Mouse (Mus musculus): ENCODE data around the gene Tor1aip1. TPM values are rescaled to one million over a fixed set of nuclear protein-coding genes. Genes with fewer than 3 reads are reported as not detected.
"Not testable (repeated sequence)": the region's sequence is repeated elsewhere in the genome, so short reads cannot be mapped to it uniquely, and the experiment has no call there.

Gene Tor1aip1
- polyA plus RNA-seq, 1 experiment from 2014 or later: 32.8 TPM

- H3K9me3 ChIP-seq (ENCODE audit: control insufficient read depth, low read length): no peaks in the 10 kb centered on the region
- H3K9ac ChIP-seq (ENCODE audit: low read depth, low read length): no peak overlapping the region
- H3K27ac ChIP-seq (ENCODE audit: low read length): no peak overlapping the region
- ATAC-seq: no peak
- peaks cover 24% of the 10 kb centered on the region for H3K36me3 ChIP-seq (ENCODE audit: control insufficient read depth, insufficient read depth, low read length)
- H3K4me3 ChIP-seq (ENCODE audit: low read length): no peak overlapping the region
- no peaks in the 10 kb centered on the region for H3K27me3 ChIP-seq (replicated peaks; ENCODE audit: control insufficient read depth, insufficient read depth, low read length)
- no peaks in the 10 kb centered on the region for H3K4me1 ChIP-seq (ENCODE audit: control insufficient read depth, insufficient read depth, low read length)
- H3K4me2 ChIP-seq (ENCODE audit: low read depth, low read length): no peak overlapping the region
- WGBS: 82% methylated on average over 4 of the region's 4 CpGs
Observed at GRCm38 (mm10) chr1:156062193-156062592, 25.9 kb upstream of the Tor1aip1 start.

GRCm38 (mm10) chr1:156058207-156058606 is 21.9 kb upstream of the Tor1aip1 start:
- H3K4me1 ChIP-seq (ENCODE audit: control insufficient read depth, insufficient read depth, low read length): no peaks in the 10 kb centered on the region
- no peaks in the 10 kb centered on the region for H3K9me3 ChIP-seq (ENCODE audit: control insufficient read depth, low read length)
- no peaks in the 10 kb centered on the region for H3K27me3 ChIP-seq (replicated peaks; ENCODE audit: control insufficient read depth, insufficient read depth, low read length)
- H3K4me2 ChIP-seq (ENCODE audit: low read depth, low read length): no peak overlapping the region
- WGBS: 79% methylated on average over 2 of the region's 2 CpGs
- no peak for ATAC-seq
- no peak overlapping the region for H3K27ac ChIP-seq (ENCODE audit: low read length)
- H3K9ac ChIP-seq (ENCODE audit: low read depth, low read length): no peak overlapping the region
- H3K4me3 ChIP-seq (ENCODE audit: low read length): no peak overlapping the region
- peaks cover 17% of the 10 kb centered on the region for H3K36me3 ChIP-seq (ENCODE audit: control insufficient read depth, insufficient read depth, low read length)

- H3K27ac ChIP-seq (ENCODE audit: low read length): no peak overlapping the region
- H3K9ac ChIP-seq (ENCODE audit: low read depth, low read length): no peak overlapping the region
- no peaks in the 10 kb centered on the region for H3K27me3 ChIP-seq (replicated peaks; ENCODE audit: control insufficient read depth, insufficient read depth, low read length)
- peaks cover 10% of the 10 kb centered on the region for H3K36me3 ChIP-seq (ENCODE audit: control insufficient read depth, insufficient read depth, low read length)
- H3K4me1 ChIP-seq (ENCODE audit: control insufficient read depth, insufficient read depth, low read length): peaks cover 24% of the 10 kb centered on the region
- no peak overlapping the region for H3K4me2 ChIP-seq (ENCODE audit: low read depth, low read length)
- WGBS: 83% methylated on average over 3 of the region's 3 CpGs
- no peaks in the 10 kb centered on the region for H3K9me3 ChIP-seq (ENCODE audit: control insufficient read depth, low read length)
- ATAC-seq: no peak
- no peak overlapping the region for H3K4me3 ChIP-seq (ENCODE audit: low read length)
Observed at GRCm38 (mm10) chr1:156046688-156047087, 10.4 kb upstream of the Tor1aip1 start.

GRCm38 (mm10) chr1:156044211-156044611 is 7.9 kb upstream of the Tor1aip1 start:
- Histone ChIP-seq H3K4me1 (ENCODE audit: control insufficient read depth, insufficient read depth, low read length) (peaks cover 28% of the 10 kb centered on the region), H3K36me3 (ENCODE audit: control insufficient read depth, insufficient read depth, low read length) (0 out of 2 replicates have a peak, but pooled peaks cover 2% of the 10 kb centered on the region), H3K27me3 (replicated peaks; ENCODE audit: control insufficient read depth, insufficient read depth, low read length) (no peaks in the 10 kb centered on the region), H3K27ac (ENCODE audit: low read length) (no peak overlapping the region), H3K9me3 (ENCODE audit: control insufficient read depth, low read length) (no peaks in the 10 kb centered on the region), H3K4me3 (ENCODE audit: low read length) (no peak overlapping the region), H3K9ac (ENCODE audit: low read depth, low read length) (no peak overlapping the region), H3K4me2 (ENCODE audit: low read depth, low read length) (no peak overlapping the region)
- ATAC-seq: peak; percentile 66
- 40% methylated on average over 5 of the region's 5 CpGs for WGBS

- peak overlapping the region; percentile 41; the same call in 1 of the 2 replicates for H3K9ac ChIP-seq (ENCODE audit: low read depth, low read length)
- H3K4me3 ChIP-seq (ENCODE audit: low read length): peak overlapping the region; percentile 27
- 15% methylated on average over 4 of the region's 4 CpGs for WGBS
- H3K4me2 ChIP-seq (ENCODE audit: low read depth, low read length): peak overlapping the region; percentile 34
- H3K4me1 ChIP-seq (ENCODE audit: control insufficient read depth, insufficient read depth, low read length): peaks cover 28% of the 10 kb centered on the region
- no peaks in the 10 kb centered on the region for H3K9me3 ChIP-seq (ENCODE audit: control insufficient read depth, low read length)
- H3K36me3 ChIP-seq (ENCODE audit: control insufficient read depth, insufficient read depth, low read length): 0 out of 2 replicates have a peak, but pooled peaks cover 2% of the 10 kb centered on the region
- H3K27me3 ChIP-seq (replicated peaks; ENCODE audit: control insufficient read depth, insufficient read depth, low read length): no peaks in the 10 kb centered on the region
- H3K27ac ChIP-seq (ENCODE audit: low read length): peak overlapping the region; percentile 50
- ATAC-seq: peak; percentile 21
Observed at GRCm38 (mm10) chr1:156043027-156043426, 6.7 kb upstream of the Tor1aip1 start.

- H3K27ac ChIP-seq (ENCODE audit: low read length): peak overlapping the region; percentile 81
- H3K4me1 ChIP-seq (ENCODE audit: control insufficient read depth, insufficient read depth, low read length): peaks cover 24% of the 10 kb centered on the region
- H3K9ac ChIP-seq (ENCODE audit: low read depth, low read length): peak overlapping the region; percentile 52; the same call in 1 of the 2 replicates
- H3K36me3 ChIP-seq (ENCODE audit: control insufficient read depth, insufficient read depth, low read length): 0 out of 2 replicates have a peak, but pooled peaks cover 2% of the 10 kb centered on the region
- H3K4me2 ChIP-seq (ENCODE audit: low read depth, low read length): peak overlapping the region; percentile 68
- no peaks in the 10 kb centered on the region for H3K9me3 ChIP-seq (ENCODE audit: control insufficient read depth, low read length)
- H3K27me3 ChIP-seq (replicated peaks; ENCODE audit: control insufficient read depth, insufficient read depth, low read length): no peaks in the 10 kb centered on the region
- peak; percentile 54 for ATAC-seq
- peak overlapping the region; percentile 53 for H3K4me3 ChIP-seq (ENCODE audit: low read length)
- WGBS: 63% methylated on average over 5 of the region's 5 CpGs
Observed at GRCm38 (mm10) chr1:156042481-156042880, 6.2 kb upstream of the Tor1aip1 start.

- no peaks in the 10 kb centered on the region for H3K9me3 ChIP-seq (ENCODE audit: control insufficient read depth, low read length)
- peak overlapping the region; percentile 53 for H3K4me3 ChIP-seq (ENCODE audit: low read length)
- H3K4me2 ChIP-seq (ENCODE audit: low read depth, low read length): peak overlapping the region; percentile 68
- H3K4me1 ChIP-seq (ENCODE audit: control insufficient read depth, insufficient read depth, low read length): peaks cover 24% of the 10 kb centered on the region
- 24% methylated on average over 7 of the region's 7 CpGs for WGBS
- ATAC-seq: peak; percentile 21; the same call in 1 of the 2 replicates
- peak overlapping the region; percentile 67 for H3K9ac ChIP-seq (ENCODE audit: low read depth, low read length)
- H3K36me3 ChIP-seq (ENCODE audit: control insufficient read depth, insufficient read depth, low read length): 0 out of 2 replicates have a peak, but pooled peaks cover 2% of the 10 kb centered on the region
- H3K27ac ChIP-seq (ENCODE audit: low read length): peak overlapping the region; percentile 90
- H3K27me3 ChIP-seq (replicated peaks; ENCODE audit: control insufficient read depth, insufficient read depth, low read length): no peaks in the 10 kb centered on the region
Observed at GRCm38 (mm10) chr1:156041451-156042241, 5.4 kb upstream of the Tor1aip1 start.

- Histone ChIP-seq H3K9ac (ENCODE audit: low read depth, low read length) (peak overlapping the region; percentile 70), H3K4me2 (ENCODE audit: low read depth, low read length) (peak overlapping the region; percentile 43; the same call in 1 of the 2 replicates), H3K4me3 (ENCODE audit: low read length) (peak overlapping the region; percentile 66), H3K36me3 (ENCODE audit: control insufficient read depth, insufficient read depth, low read length) (0 out of 2 replicates have a peak, but pooled peaks cover 1% of the 10 kb centered on the region), H3K4me1 (ENCODE audit: control insufficient read depth, insufficient read depth, low read length) (peaks cover 24% of the 10 kb centered on the region), H3K9me3 (ENCODE audit: control insufficient read depth, low read length) (no peaks in the 10 kb centered on the region), H3K27ac (ENCODE audit: low read length) (peak overlapping the region; percentile 75), H3K27me3 (replicated peaks; ENCODE audit: control insufficient read depth, insufficient read depth, low read length) (no peaks in the 10 kb centered on the region)
- peak; percentile 77 for ATAC-seq
- under 1% methylated on average over 22 of the region's 22 CpGs for WGBS
Observed at GRCm38 (mm10) chr1:156040731-156041401, 4.6 kb upstream of the Tor1aip1 start.

- H3K4me1 ChIP-seq (ENCODE audit: control insufficient read depth, insufficient read depth, low read length): peaks cover 20% of the 10 kb centered on the region
- H3K9ac ChIP-seq (ENCODE audit: low read depth, low read length); H3K27me3 ChIP-seq (replicated peaks; ENCODE audit: control insufficient read depth, insufficient read depth, low read length); H3K4me3 ChIP-seq (ENCODE audit: low read length); H3K36me3 ChIP-seq (ENCODE audit: control insufficient read depth, insufficient read depth, low read length); ATAC-seq; H3K9me3 ChIP-seq (ENCODE audit: control insufficient read depth, low read length); H3K4me2 ChIP-seq (ENCODE audit: low read depth, low read length): not testable (repeated sequence)
- H3K27ac ChIP-seq (ENCODE audit: low read length): peak overlapping the region; percentile 75; the same call in 1 of the 2 replicates
- WGBS: 70% methylated on average over 7 of the region's 7 CpGs
Observed at GRCm38 (mm10) chr1:156039989-156040388, 3.7 kb upstream of the Tor1aip1 start.
